Mouse (Mus musculus): ENCODE results near the gene Zfp366. TPM values are rescaled to one million over a fixed set of nuclear protein-coding genes. Genes with fewer than 3 reads are reported as not detected.

The Zfp366 gene
- total RNA-seq, 4 experiments from 2014 or later, result 3.6 to 6.7 (median 5.0) TPM

Other genes with a start within 250 kb of the Zfp366 start
- gene 1700024P04Rik, start 200.3 kb upstream of the Zfp366 start, total RNA-seq (2022), result not detected
- 10 to 100 TPM; 31.7 to 40.4 (median 35.0) TPM for gene Ptcd2, start 159.9 kb downstream of the Zfp366 start, total RNA-seq (2022)
- 10 to 100 TPM; 46.5 to 49.1 (median 47.6) TPM for gene Mrps27, start 160.0 kb downstream of the Zfp366 start, total RNA-seq (2022)

Measured in adrenal gland, adult 8-10 months (tissue).